Mouse (Mus musculus) myocyte (in vitro differentiated cells): ENCODE results near the gene Ugt1a10. TPM values are rescaled to one million over a fixed set of nuclear protein-coding genes. Genes with fewer than 3 reads are reported as not detected.

ENCODE experiments used
- H3K27me3 ChIP-seq: one replicate; pipeline ENCODE4 v1.6.1; 2011; ENCODE audit not compliant: control insufficient read depth, insufficient read depth, insufficient read length
- H3K36me3 ChIP-seq: one replicate; pipeline ENCODE4 v1.6.1; 2011; ENCODE audit not compliant: control insufficient read depth, insufficient read depth
- H3K4me2 ChIP-seq: one replicate; pipeline ENCODE4 v1.6.1; 2011; ENCODE audit warnings: low read depth, control low read depth
- H3K4me3 ChIP-seq: one replicate; pipeline ENCODE4 v1.5.1; 2011; ENCODE audit warnings: mild to moderate bottlenecking, control low read depth, moderate library complexity
- H3K79me2 ChIP-seq: one replicate; pipeline ENCODE4 v1.6.1; 2011; ENCODE audit not compliant: control insufficient read depth, insufficient read depth
- H3ac ChIP-seq: one replicate; pipeline ENCODE4 v1.6.1; 2011; ENCODE audit not compliant: control insufficient read depth, insufficient read length
- CEBPB ChIP-seq: IDR thresholded peaks from 2 replicates; pipeline ENCODE4 v1.6.1; 2011; ENCODE audit warnings: mild to moderate bottlenecking, moderate library complexity; ENCODE audit not compliant: poor library complexity, insufficient read depth, severe bottlenecking
- E2F4 ChIP-seq: IDR thresholded peaks from one replicate; pipeline ENCODE4 v1.6.1; 2011; ENCODE audit warnings: mild to moderate bottlenecking, control low read depth, moderate library complexity; ENCODE audit not compliant: insufficient read depth
- MAX ChIP-seq: IDR thresholded peaks from one replicate; pipeline ENCODE4 v1.6.1; 2011; ENCODE audit warnings: low read depth, mild to moderate bottlenecking, control low read depth
- MYOD1 ChIP-seq, 3 experiments: IDR thresholded peaks; one replicate each; pipeline ENCODE4 v1.6.1; 2011; ENCODE audit warnings: control low read depth in 2 of 3, low read depth in 2 of 3, mild to moderate bottlenecking in 2 of 3, moderate library complexity in 1 of 3; ENCODE audit not compliant: insufficient read length in 2 of 3, control insufficient read depth in 1 of 3
- MYOG ChIP-seq, 3 experiments: IDR thresholded peaks; one replicate each; pipeline ENCODE4 v1.6.1; 2011; ENCODE audit warnings: control low read depth in 2 of 3, low read depth in 2 of 3, mild to moderate bottlenecking in 2 of 3; ENCODE audit not compliant: insufficient read length in 2 of 3, control insufficient read depth in 1 of 3, insufficient read depth in 1 of 3
- POLR2A ChIP-seq: IDR thresholded peaks from one replicate; pipeline ENCODE4 v1.6.1; 2011; ENCODE audit warnings: low read depth, mild to moderate bottlenecking, control low read depth, moderate library complexity; ENCODE audit not compliant: insufficient read length
- POLR2AphosphoS2 ChIP-seq: IDR thresholded peaks from one replicate; pipeline ENCODE4 v1.6.1; 2011; ENCODE audit warnings: low read depth, control low read depth; ENCODE audit not compliant: insufficient read length
- REST ChIP-seq: IDR thresholded peaks from one replicate; pipeline ENCODE4 v1.6.1; 2011; ENCODE audit warnings: mild to moderate bottlenecking, control low read depth, moderate library complexity; ENCODE audit not compliant: insufficient read depth, insufficient read length
- SRF ChIP-seq: IDR thresholded peaks from one replicate; pipeline ENCODE4 v1.6.1; 2011; ENCODE audit warnings: low read depth; ENCODE audit not compliant: control insufficient read depth, insufficient read length
- TCF12 ChIP-seq: IDR thresholded peaks from one replicate; pipeline ENCODE4 v1.6.1; 2011; ENCODE audit warnings: mild to moderate bottlenecking, control low read depth; ENCODE audit not compliant: poor library complexity, insufficient read depth, severe bottlenecking
- TCF3 ChIP-seq: IDR thresholded peaks from one replicate; pipeline ENCODE4 v1.6.1; 2011; ENCODE audit warnings: low read depth, control low read depth; ENCODE audit not compliant: insufficient read length
- USF1 ChIP-seq: IDR thresholded peaks from one replicate; pipeline ENCODE4 v1.6.1; 2011; ENCODE audit warnings: low read depth, mild to moderate bottlenecking, control low read depth, moderate library complexity
- polyA plus RNA-seq: library from polyadenylated mRNA; unstranded; fragments of >200 nt; fragmentation: generic; extraction: Trizol; gene quantifications from one replicate; pipeline ENCODE4 v1.2.1, GENCODE M21; 2012; ENCODE audit warnings: missing spikeins

Gene Ugt1a10
- polyA plus RNA-seq, 1 experiment = not detected

DNA sequence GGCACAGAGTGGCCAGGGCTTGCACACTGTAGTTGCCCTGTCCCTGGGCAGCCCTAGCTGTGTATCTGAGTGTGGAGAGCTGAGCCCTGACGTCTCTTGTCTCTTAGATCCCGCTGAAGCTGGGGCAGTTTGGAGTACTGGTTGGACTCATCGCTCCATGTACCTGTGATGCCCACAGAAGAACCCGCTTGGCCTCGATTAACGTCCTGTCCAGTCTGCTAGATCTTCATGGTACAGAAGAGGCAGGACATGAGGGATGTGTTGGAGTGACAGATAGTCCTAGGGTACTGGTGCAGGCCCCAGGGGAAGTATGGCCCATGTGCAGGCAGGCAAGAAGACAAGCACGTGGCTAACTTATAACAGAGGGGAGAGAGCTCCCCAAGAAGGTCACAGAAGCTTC, 194.4 kb downstream of the Ugt1a10 start:
- no peaks in the 10 kb centered on the region for H3K79me2 ChIP-seq
- no peak overlapping the region for H3ac ChIP-seq
- TF ChIP-seq MYOG (IDR thresholded peaks at IDR 0.05; ENCODE audit: control insufficient read depth in 1 of 3, insufficient read depth in 1 of 3, insufficient read length in 2 of 3, low read depth in 2 of 3) (no peak), CEBPB (no peak), TCF3 (no peak), POLR2AphosphoS2 (no peak), SRF (no peak), MYOD1 (IDR thresholded peaks at IDR 0.05; ENCODE audit: control insufficient read depth in 1 of 3, insufficient read length in 2 of 3, low read depth in 2 of 3) (no peak), POLR2A (no peak), REST (no peak), USF1 (no peak), MAX (no peak), E2F4 (no peak), TCF12 (no peak)
- peaks cover 8% of the 10 kb centered on the region for H3K27me3 ChIP-seq
- no peak overlapping the region for H3K4me3 ChIP-seq
- H3K4me2 ChIP-seq = no peak overlapping the region
- no peaks in the 10 kb centered on the region for H3K36me3 ChIP-seq

DNA sequence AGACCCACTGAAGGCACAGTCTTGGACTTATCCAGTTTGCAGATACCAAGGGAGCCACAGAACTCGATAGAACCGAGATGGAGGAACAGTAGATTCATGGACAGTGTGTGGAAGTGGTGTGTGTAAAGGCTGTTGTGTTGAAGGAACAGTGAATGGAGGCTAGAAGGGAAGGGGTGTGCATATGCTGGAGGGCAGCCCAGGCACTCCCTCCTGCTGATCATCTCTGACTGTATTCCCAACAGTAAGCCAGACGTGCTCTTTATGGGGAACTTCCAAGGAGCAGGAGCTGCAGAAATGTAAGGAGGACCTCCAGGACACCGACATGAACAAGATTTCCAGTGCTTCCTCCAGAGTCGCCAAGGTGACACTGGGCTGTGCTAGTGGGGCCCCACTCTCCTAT, 194.8 kb downstream of the Ugt1a10 start:
- TF ChIP-seq SRF (no peak), E2F4 (no peak), CEBPB (no peak), TCF3 (no peak), POLR2A (no peak), TCF12 (no peak), USF1 (no peak), POLR2AphosphoS2 (no peak), MYOD1 (IDR thresholded peaks at IDR 0.05; ENCODE audit: control insufficient read depth in 1 of 3, insufficient read length in 2 of 3, low read depth in 2 of 3) (no peak), REST (no peak), MAX (no peak), MYOG (IDR thresholded peaks at IDR 0.05; ENCODE audit: control insufficient read depth in 1 of 3, insufficient read depth in 1 of 3, insufficient read length in 2 of 3, low read depth in 2 of 3) (no peak)
- Histone ChIP-seq H3K4me2 (no peak overlapping the region), H3K79me2 (no peaks in the 10 kb centered on the region), H3K27me3 (peaks cover 8% of the 10 kb centered on the region), H3ac (no peak overlapping the region), H3K36me3 (no peaks in the 10 kb centered on the region), H3K4me3 (no peak overlapping the region)

- no peak overlapping the region for H3K4me2 ChIP-seq
- TF ChIP-seq POLR2AphosphoS2 = no peak
- TF ChIP-seq TCF3 = no peak
- no peak for TF ChIP-seq MAX
- no peak for TF ChIP-seq SRF
- TF ChIP-seq MYOD1 (IDR thresholded peaks at IDR 0.05; ENCODE audit: control insufficient read depth in 1 of 3, insufficient read length in 2 of 3, low read depth in 2 of 3) = no peak
- no peak for TF ChIP-seq POLR2A
- no peaks in the 10 kb centered on the region for H3K36me3 ChIP-seq
- H3K27me3 ChIP-seq = peaks cover 8% of the 10 kb centered on the region
- no peak overlapping the region for H3ac ChIP-seq
- H3K79me2 ChIP-seq = no peaks in the 10 kb centered on the region
- no peak overlapping the region for H3K4me3 ChIP-seq
Observed at GRCm38 (mm10) chr1:88253106-88253505, 197.9 kb downstream of the Ugt1a10 start.

GRCm38 (mm10) chr1:88253540-88253939, 198.4 kb downstream of the Ugt1a10 start:
- Histone ChIP-seq H3K4me3 (no peak overlapping the region), H3K27me3 (peaks cover 8% of the 10 kb centered on the region), H3K79me2 (no peaks in the 10 kb centered on the region), H3K36me3 (no peaks in the 10 kb centered on the region), H3ac (no peak overlapping the region), H3K4me2 (no peak overlapping the region)
- TF ChIP-seq POLR2A (no peak), TCF12 (no peak), MYOG (IDR thresholded peaks at IDR 0.05; ENCODE audit: control insufficient read depth in 1 of 3, insufficient read depth in 1 of 3, insufficient read length in 2 of 3, low read depth in 2 of 3) (no peak), CEBPB (no peak)

DNA sequence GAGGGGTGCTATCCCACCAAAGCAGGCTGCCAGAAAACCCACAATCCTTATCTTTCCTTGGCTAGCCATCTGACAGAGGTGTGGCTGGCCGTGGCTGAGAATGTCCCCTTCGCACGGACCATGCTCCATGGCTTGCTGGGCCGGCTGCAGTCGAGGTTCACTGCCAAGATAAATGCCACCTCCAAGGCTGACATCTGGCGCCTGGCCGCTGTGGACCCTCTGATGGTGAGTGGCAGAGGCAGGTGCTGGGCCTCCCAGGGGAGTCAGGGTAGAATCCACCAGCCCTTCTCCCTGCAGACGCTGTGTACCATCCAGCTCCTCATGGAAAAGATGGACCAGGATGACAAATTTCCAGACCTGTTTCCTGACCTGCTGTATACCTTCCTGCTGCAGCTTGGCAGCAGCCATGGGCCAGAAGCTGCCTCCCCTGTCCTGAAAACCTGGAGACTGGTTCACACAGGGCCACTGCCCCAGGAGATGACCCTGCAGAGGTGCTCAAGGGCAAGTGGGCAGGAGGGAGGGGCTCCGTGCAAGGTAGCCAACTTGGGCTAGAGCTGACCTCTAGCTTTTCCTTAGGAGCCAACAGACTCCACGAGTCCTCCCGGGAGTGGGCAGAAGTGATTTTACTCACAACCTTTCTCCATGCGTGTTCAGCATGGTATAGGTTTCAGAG, 199.7 kb downstream of the Ugt1a10 start:
- no peaks in the 10 kb centered on the region for H3K79me2 ChIP-seq
- no peak for TF ChIP-seq POLR2A
- no peak for TF ChIP-seq POLR2AphosphoS2
- TF ChIP-seq TCF12 = peak; percentile 63
- no peak overlapping the region for H3K4me3 ChIP-seq

More for the DNA sequence above, 199.7 kb downstream of the Ugt1a10 start:
- Histone ChIP-seq H3K36me3 (no peaks in the 10 kb centered on the region), H3K27me3 (peaks cover 5% of the 10 kb centered on the region), H3ac (no peak overlapping the region), H3K4me2 (peak overlapping the region; percentile 0)
